Mouse (Mus musculus): ENCODE data around the gene Vtcn1.
A peak's percentile ranks its signal among the peaks of the same experiment; 100 is the strongest.

Vtcn1 gene

GRCm38 (mm10) chr3:100857139-100857538, 31.9 kb downstream of the Vtcn1 start:
- no peak for DNase-seq

DNA sequence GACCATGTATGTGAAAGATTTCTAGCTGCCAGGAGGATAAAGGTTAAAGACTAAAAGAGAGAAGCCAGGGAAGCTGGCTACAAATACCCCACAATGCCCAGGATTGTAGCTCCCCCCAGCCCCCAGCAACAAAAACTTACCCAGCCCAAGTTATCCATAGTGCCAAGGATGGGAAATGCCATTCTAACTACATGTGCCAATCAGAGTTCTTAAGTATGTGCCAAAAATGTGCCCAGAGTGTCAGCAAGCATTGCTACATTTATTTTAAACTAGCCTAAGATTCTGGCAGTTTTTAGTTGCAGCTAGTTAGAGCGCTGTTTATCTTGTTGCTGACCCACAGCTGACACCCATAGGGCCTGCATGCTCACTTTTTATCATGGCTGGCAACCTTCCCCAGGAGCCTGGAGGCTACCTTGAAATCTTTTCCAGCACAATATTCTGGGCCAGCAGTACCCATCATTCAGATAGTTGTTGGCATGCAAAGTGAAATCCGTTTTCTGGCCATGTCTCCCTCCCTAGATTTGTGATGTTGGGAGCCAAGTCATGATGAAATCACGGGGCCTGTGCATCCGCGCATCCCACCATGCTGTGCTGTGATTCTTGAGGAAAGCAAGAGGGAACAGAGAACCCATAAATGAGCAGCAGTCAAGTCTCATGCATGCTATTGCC, 33.2 kb downstream of the Vtcn1 start:
- peak in 1 of 2 experiments; percentile 8 for DNase-seq

DNA sequence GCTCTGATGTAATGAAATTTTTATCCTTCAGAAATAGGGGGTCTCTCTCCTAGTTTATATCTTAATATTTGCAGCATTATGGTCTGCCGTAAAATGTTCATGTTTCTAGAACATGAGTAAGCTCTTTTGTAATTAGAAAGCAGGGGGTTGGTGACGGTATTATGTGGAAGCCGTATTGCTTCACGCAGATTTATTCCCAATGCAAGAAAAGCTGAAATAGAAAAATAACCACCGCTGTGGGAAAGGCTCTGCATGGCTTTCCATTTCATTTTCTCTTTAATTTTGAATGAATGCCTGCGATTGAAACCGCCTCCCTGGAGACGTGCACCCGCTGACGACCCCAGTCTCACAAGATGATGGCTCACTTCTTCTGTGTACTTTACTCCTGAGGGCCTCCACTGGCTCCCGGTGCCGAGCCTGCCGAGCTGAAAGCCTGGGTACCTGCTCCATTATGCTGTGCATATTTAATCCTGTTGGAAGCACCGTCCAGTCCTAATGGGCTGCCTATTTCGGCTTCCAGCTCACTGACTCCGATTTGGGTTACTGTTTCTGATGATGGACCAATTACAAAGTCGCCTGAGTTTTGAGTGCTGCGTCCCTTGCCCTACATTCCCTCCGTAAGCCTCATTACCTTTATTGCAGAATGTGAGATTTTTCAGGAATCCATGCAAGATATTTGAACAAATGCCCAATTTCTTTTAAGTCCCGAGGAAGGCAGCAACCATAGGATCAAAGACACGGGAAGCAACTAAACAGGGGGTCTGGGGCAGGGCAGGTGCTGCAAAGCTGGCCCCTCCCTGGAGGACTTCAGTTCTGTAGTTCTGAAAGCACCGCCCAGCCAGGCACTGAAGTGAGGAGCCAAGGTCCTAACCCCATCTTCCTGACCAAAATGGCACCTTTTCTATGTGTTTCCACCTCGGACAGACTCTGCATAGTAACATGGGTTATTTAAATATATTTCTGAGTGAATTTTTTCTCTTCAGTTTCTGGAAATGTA, 36.3 kb downstream of the Vtcn1 start:
- DNase-seq, result no peak

DNA sequence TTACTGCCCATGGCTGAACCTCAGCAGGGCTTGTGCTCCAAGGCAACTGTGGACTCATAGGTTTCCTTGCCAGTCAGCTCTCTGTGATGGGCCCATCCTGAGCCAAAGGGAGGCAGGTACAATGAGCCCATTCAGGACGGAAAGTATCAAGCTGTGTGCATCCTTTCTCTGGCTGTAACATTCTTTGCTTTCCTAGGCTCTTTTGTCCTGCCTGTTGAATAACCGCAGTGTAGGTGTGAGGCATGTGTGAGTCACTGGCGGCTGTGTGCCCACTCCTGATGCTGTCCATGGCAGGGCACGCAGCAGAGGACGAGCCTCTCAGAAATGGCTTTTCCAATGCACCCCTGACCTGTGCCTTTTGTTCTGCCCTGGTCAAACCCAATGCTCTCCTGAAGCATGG, 41.7 kb downstream of the Vtcn1 start:
- no peak for DNase-seq

- no peak for DNase-seq
These were observed 51.8 kb downstream of the Vtcn1 start for GRCm38 (mm10) chr3:100877057-100877456.

GRCm38 (mm10) chr3:100881403-100881802, 56.1 kb downstream of the Vtcn1 start:
- DNase-seq, result no peak

- no peak for DNase-seq
These were observed 56.8 kb downstream of the Vtcn1 start for GRCm38 (mm10) chr3:100881843-100882634.

DNA sequence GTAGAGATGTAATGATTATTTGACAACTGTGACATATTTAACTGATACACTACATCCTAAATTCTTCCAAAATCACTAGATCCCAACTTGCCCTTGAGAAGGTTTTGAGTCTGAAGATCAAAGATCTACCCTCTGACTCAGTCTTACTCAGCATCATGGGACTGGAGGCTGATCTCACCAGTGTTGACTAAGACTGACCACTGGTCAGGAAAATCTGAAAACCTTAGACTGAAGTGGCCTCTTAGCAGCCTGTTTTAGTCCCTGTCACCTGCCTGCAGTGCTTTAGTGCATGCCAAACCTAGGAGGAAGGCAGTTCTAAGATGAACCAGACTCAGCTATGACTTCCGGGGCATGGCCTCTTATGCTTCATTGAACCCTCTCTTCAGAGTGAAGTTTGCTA, 64.0 kb downstream of the Vtcn1 start:
- DNase-seq, result no peak

DNA sequence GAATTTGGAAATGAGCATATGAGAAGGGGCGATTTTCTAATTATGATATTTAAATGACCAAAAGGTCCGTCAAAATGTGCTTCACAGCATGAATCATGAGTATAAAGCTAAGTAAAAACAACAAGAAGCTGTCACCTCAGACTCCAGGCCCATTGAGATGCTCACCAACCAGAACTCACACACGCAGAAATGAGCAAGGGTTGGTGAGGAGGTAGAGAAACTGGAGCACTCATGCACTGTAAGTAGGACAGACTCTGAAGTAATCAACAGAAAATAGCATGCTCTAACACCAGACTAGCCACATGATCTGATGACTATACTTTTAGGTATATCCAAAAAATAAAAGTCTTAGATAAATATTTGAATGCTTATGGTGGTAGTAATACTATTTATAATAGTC, 65.1 kb downstream of the Vtcn1 start:
- DNase-seq, result no peak

- DNase-seq, result peak in 1 of 2 experiments; percentile 13
These were observed 67.4 kb downstream of the Vtcn1 start for GRCm38 (mm10) chr3:100892383-100893335.

- no peak for DNase-seq
These were observed 70.2 kb downstream of the Vtcn1 start for GRCm38 (mm10) chr3:100895500-100895899.

DNA sequence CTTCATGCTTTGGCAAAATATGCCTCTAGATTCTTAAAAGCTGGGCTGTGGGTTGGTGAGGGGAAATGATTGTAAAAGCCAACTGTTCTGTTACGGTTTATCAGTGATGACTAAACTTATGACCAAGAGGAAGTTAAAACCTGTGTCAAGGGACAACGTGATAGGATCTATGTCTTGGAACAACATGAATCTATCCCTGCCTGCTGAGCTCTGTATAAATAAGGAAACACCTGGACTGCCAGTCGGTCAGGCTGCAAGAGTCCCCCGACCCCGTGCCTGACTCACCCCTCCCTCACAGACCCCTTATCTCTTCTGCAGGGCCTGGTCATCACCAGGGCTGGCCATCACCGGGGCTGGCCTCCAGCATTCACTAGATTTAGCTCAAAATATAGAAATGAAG, 80.9 kb downstream of the Vtcn1 start:
- no peak for DNase-seq

DNA sequence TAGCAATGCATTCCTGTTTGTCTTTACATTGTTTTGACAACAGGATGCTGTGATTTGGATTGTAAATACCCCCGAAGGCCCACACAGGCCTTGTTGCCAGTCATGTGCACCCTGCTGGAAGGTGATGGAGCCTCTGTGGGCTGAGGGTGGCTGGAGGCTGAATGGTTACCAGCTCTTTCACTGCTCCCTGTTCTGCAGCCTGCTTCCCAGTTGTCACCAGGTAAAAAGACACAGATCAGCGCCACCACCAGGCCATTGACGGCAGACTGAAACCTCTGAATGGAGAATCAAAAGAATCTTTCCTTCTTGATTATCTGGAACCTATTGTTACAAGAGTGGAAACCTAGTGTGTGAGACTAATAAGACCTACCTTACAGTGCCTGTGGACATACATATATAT, 81.7 kb downstream of the Vtcn1 start:
- DNase-seq, result no peak

GRCm38 (mm10) chr3:100908594-100908993, 83.3 kb downstream of the Vtcn1 start:
- DNase-seq, result no peak

- no peak for DNase-seq
These were observed 85.4 kb downstream of the Vtcn1 start for GRCm38 (mm10) chr3:100910621-100911020.

DNA sequence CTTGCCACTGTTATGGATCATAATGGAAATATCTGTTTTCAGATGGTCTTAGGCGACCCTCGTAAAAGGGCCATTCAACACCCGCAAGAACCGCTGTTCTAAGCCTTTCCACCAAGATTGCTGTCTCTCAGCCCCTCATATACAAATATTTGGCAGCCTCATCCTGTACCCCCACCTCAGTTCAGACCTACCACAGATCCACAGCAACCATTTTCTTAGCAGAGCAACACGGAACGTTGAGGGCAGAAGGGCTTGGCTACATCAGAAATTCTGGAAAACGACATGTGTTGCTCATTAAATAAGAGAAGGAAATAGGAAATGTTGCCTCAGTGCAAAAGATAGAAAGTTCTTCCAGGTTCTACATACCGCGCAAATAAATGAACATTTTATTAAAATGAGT, 85.8 kb downstream of the Vtcn1 start:
- DNase-seq, result no peak

DNA sequence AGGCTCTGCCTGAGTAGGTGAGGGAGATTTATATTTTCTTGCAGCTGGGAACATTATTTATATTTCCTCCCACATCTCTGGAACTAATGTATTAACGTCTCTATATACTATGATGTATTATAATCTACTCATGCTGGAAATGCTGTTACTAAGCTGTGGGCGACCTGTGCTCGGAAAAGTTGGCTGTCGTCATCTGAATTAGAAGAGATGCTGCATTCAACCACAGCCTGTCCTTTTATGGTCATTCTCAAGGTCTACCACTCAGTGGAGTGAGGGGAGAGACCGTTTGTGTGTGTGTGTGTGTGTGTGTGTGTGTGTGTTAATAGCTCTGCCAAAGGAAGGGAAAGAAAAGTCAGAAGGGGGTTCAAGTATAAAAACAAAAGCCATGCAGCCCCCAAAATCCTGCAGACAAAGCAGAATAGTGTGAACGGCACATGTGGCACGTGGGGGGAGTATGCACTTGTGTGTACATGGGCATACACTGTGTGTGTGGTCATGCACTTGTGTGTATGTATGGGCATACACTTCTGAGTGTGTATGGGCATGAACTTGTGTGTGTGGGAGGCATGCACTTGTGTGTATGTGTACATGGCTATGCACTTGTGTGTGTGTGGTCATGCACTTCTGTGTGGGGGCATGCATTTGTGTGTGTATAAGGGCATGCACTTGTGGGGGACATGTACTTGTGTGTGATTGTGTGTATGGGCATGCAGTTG, 86.4 kb downstream of the Vtcn1 start:
- no peak for DNase-seq

DNA sequence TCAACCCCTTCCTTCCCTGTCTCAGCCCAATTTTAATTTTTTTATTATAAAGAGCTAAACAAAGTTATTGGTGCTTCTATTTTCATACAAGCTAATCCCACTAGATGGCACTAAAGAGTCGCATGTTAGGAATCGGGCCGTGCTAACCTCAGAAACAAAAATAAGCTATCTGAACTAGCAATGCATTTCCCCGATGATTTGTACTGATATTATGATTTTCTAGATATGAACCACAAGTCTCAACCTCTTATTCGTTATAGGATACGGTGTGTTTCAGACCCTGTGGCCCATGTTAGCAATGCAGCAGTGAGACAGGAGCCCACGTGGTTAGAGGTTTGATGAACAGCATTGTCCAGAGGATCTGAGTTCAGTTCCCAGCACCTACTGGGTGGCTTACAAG, 91.6 kb downstream of the Vtcn1 start:
- no peak for DNase-seq

DNA sequence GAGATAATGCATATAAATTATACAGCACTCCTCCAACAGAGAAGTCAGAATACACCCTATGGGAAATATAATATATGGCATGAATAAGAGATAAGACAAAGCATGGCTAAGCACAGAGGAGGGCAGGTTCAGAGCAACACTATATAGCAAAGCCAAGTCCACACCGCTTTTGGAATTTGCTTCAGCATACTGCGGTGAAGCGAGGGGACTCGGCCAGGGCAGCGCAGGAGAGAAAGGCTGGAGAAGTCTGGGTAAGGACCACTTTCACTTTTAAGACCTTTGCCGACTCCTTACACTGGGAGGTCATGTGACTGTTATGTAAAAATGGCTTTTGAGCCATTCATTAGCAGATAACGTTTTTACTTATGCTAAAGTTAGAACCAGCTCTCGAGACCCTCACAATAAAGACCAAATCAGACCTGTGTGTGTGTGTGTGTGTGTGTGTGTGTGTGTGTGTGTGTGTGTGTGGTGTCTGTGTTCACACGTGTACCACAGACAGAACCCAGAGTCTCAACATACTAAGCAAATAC, 95.4 kb downstream of the Vtcn1 start:
- no peak for DNase-seq

- peak; percentile 98 to 100 for DNase-seq
These were observed 96.7 kb downstream of the Vtcn1 start, which contains the start of gene Trim45 for GRCm38 (mm10) chr3:100921825-100922505. Trim45 (plus strand) TSS chr3:100922202.

Data from cerebellum, postnatal 36 days (tissue).